Mouse (Mus musculus): ENCODE results near the gene Rere. TPM values are rescaled to one million over a fixed set of nuclear protein-coding genes. Genes with fewer than 3 reads are reported as not detected.
A peak's percentile ranks its signal among the peaks of the same experiment; 100 is the strongest.

Gene Rere
- polyA plus RNA-seq, 1 experiment from 2014 or later: 26.1 TPM

- H3K4me1 ChIP-seq: peaks cover 14% of the 10 kb centered on the region
- no peak overlapping the region for H3K27ac ChIP-seq
- no peaks in the 10 kb centered on the region for H3K27me3 ChIP-seq
- H3K4me3 ChIP-seq: no peak overlapping the region
- H3K36me3 ChIP-seq (ENCODE audit: poor library complexity, severe bottlenecking): peaks cover 18% of the 10 kb centered on the region
- WGBS: 68% methylated on average over 2 of the region's 2 CpGs
- no peak for ATAC-seq
- no peak overlapping the region for H3K9ac ChIP-seq
- H3K4me2 ChIP-seq: no peak overlapping the region
- H3K9me3 ChIP-seq (replicated peaks): no peaks in the 10 kb centered on the region
Observed at GRCm38 (mm10) chr4:150516201-150516600, 234.8 kb downstream of the Rere start.

GRCm38 (mm10) chr4:150517381-150517780, 235.9 kb downstream of the Rere start:
- H3K36me3 ChIP-seq (ENCODE audit: poor library complexity, severe bottlenecking): peaks cover 10% of the 10 kb centered on the region
- no peak for ATAC-seq
- no peak overlapping the region for H3K4me2 ChIP-seq
- no peak overlapping the region for H3K4me3 ChIP-seq
- peak overlapping the region; percentile 65 for H3K27ac ChIP-seq
- H3K4me1 ChIP-seq: peaks cover 17% of the 10 kb centered on the region
- no peaks in the 10 kb centered on the region for H3K9me3 ChIP-seq (replicated peaks)
- no peaks in the 10 kb centered on the region for H3K27me3 ChIP-seq
- no peak overlapping the region for H3K9ac ChIP-seq
- 47% methylated on average over 4 of the region's 4 CpGs for WGBS

GRCm38 (mm10) chr4:150518826-150519225, 237.4 kb downstream of the Rere start:
- Histone ChIP-seq H3K4me1 (peaks cover 25% of the 10 kb centered on the region), H3K4me2 (no peak overlapping the region), H3K27ac (no peak overlapping the region), H3K4me3 (no peak overlapping the region), H3K9me3 (replicated peaks) (no peaks in the 10 kb centered on the region), H3K9ac (no peak overlapping the region), H3K36me3 (ENCODE audit: poor library complexity, severe bottlenecking) (0 out of 2 replicates have a peak, but pooled peaks cover 8% of the 10 kb centered on the region), H3K27me3 (no peaks in the 10 kb centered on the region)
- no peak for ATAC-seq
- 93% methylated on average over 5 of the region's 5 CpGs for WGBS

- Histone ChIP-seq H3K9me3 (replicated peaks) (no peaks in the 10 kb centered on the region), H3K4me1 (peaks cover 25% of the 10 kb centered on the region), H3K27me3 (no peaks in the 10 kb centered on the region), H3K27ac (no peak overlapping the region), H3K4me3 (no peak overlapping the region), H3K9ac (no peak overlapping the region), H3K4me2 (no peak overlapping the region), H3K36me3 (ENCODE audit: poor library complexity, severe bottlenecking) (peaks cover 12% of the 10 kb centered on the region; the same call in 1 of the 2 replicates)
- no peak for ATAC-seq
- 92% methylated on average over 1 of the region's 1 CpGs for WGBS
Observed at GRCm38 (mm10) chr4:150520069-150520468, 238.6 kb downstream of the Rere start.

- Histone ChIP-seq H3K9ac (no peak overlapping the region), H3K36me3 (ENCODE audit: poor library complexity, severe bottlenecking) (peaks cover 12% of the 10 kb centered on the region; the same call in 1 of the 2 replicates), H3K4me3 (no peak overlapping the region), H3K4me2 (no peak overlapping the region), H3K27ac (no peak overlapping the region), H3K27me3 (no peaks in the 10 kb centered on the region), H3K9me3 (replicated peaks) (no peaks in the 10 kb centered on the region), H3K4me1 (peaks cover 31% of the 10 kb centered on the region)
- 53% methylated on average over 5 of the region's 5 CpGs for WGBS
- no peak for ATAC-seq
Observed at GRCm38 (mm10) chr4:150522425-150522824, 241.0 kb downstream of the Rere start.

- peak; percentile 55 for ATAC-seq
- Histone ChIP-seq H3K4me2 (no peak overlapping the region), H3K4me1 (peaks cover 24% of the 10 kb centered on the region), H3K27me3 (no peaks in the 10 kb centered on the region), H3K27ac (peak overlapping the region; percentile 27), H3K36me3 (ENCODE audit: poor library complexity, severe bottlenecking) (peaks cover 12% of the 10 kb centered on the region; the same call in 1 of the 2 replicates), H3K9ac (no peak overlapping the region), H3K4me3 (no peak overlapping the region), H3K9me3 (replicated peaks) (no peaks in the 10 kb centered on the region)
Observed at GRCm38 (mm10) chr4:150523351-150523750, 241.9 kb downstream of the Rere start.

GRCm38 (mm10) chr4:150526269-150526668, 244.8 kb downstream of the Rere start:
- H3K4me2 ChIP-seq: no peak overlapping the region
- peaks cover 24% of the 10 kb centered on the region for H3K4me1 ChIP-seq
- H3K4me3 ChIP-seq: no peak overlapping the region
- ATAC-seq: 0 out of 2 replicates have a peak, but pooled peaks have one; percentile 16
- H3K27me3 ChIP-seq: no peaks in the 10 kb centered on the region
- H3K9ac ChIP-seq: no peak overlapping the region
- WGBS: 83% methylated on average over 1 of the region's 1 CpGs
- no peaks in the 10 kb centered on the region for H3K9me3 ChIP-seq (replicated peaks)
- H3K36me3 ChIP-seq (ENCODE audit: poor library complexity, severe bottlenecking): peaks cover 23% of the 10 kb centered on the region; the same call in 1 of the 2 replicates
- no peak overlapping the region for H3K27ac ChIP-seq

GRCm38 (mm10) chr4:150528426-150528825, 247.0 kb downstream of the Rere start:
- Histone ChIP-seq H3K27me3 (no peaks in the 10 kb centered on the region), H3K27ac (no peak overlapping the region), H3K4me3 (no peak overlapping the region), H3K4me1 (peaks cover 15% of the 10 kb centered on the region), H3K9ac (no peak overlapping the region), H3K9me3 (replicated peaks) (no peaks in the 10 kb centered on the region), H3K36me3 (ENCODE audit: poor library complexity, severe bottlenecking) (peaks cover 21% of the 10 kb centered on the region; the same call in 1 of the 2 replicates), H3K4me2 (no peak overlapping the region)
- ATAC-seq: no peak
- WGBS: 88% methylated on average over 1 of the region's 1 CpGs

- Histone ChIP-seq H3K36me3 (ENCODE audit: poor library complexity, severe bottlenecking) (peaks cover 17% of the 10 kb centered on the region; the same call in 1 of the 2 replicates), H3K4me3 (no peak overlapping the region), H3K4me2 (no peak overlapping the region), H3K9ac (no peak overlapping the region), H3K27me3 (no peaks in the 10 kb centered on the region), H3K9me3 (replicated peaks) (no peaks in the 10 kb centered on the region), H3K27ac (no peak overlapping the region), H3K4me1 (peaks cover 12% of the 10 kb centered on the region)
- WGBS: 88% methylated on average over 5 of the region's 5 CpGs
- no peak for ATAC-seq
Observed at GRCm38 (mm10) chr4:150528846-150529245, 247.4 kb downstream of the Rere start.

GRCm38 (mm10) chr4:150531869-150532268, 250.4 kb downstream of the Rere start:
- 75% methylated on average over 7 of the region's 7 CpGs for WGBS
- Histone ChIP-seq H3K27me3 (no peaks in the 10 kb centered on the region), H3K27ac (no peak overlapping the region; the same call in 1 of the 2 replicates), H3K4me1 (peaks cover 8% of the 10 kb centered on the region), H3K4me2 (no peak overlapping the region), H3K4me3 (no peak overlapping the region), H3K36me3 (ENCODE audit: poor library complexity, severe bottlenecking) (peaks cover 26% of the 10 kb centered on the region), H3K9ac (no peak overlapping the region), H3K9me3 (replicated peaks) (no peaks in the 10 kb centered on the region)
- ATAC-seq: no peak

GRCm38 (mm10) chr4:150536821-150537510, 255.5 kb downstream of the Rere start:
- no peaks in the 10 kb centered on the region for H3K9me3 ChIP-seq (replicated peaks)
- peak overlapping the region; percentile 26; the same call in 1 of the 2 replicates for H3K27ac ChIP-seq
- H3K4me3 ChIP-seq: no peak overlapping the region
- no peaks in the 10 kb centered on the region for H3K27me3 ChIP-seq
- peaks cover 24% of the 10 kb centered on the region for H3K4me1 ChIP-seq
- peaks cover 28% of the 10 kb centered on the region for H3K36me3 ChIP-seq (ENCODE audit: poor library complexity, severe bottlenecking)
- H3K4me2 ChIP-seq: no peak overlapping the region
- H3K9ac ChIP-seq: no peak overlapping the region
- no peak for ATAC-seq
- WGBS: 69% methylated on average over 3 of the region's 3 CpGs

- Histone ChIP-seq H3K4me2 (no peak overlapping the region), H3K4me1 (peaks cover 26% of the 10 kb centered on the region), H3K27me3 (no peaks in the 10 kb centered on the region), H3K4me3 (no peak overlapping the region), H3K36me3 (ENCODE audit: poor library complexity, severe bottlenecking) (peaks cover 26% of the 10 kb centered on the region), H3K9me3 (replicated peaks) (no peaks in the 10 kb centered on the region), H3K9ac (no peak overlapping the region), H3K27ac (peak overlapping the region; percentile 75; the same call in 1 of the 2 replicates)
- 12% methylated on average over 1 of the region's 1 CpGs for WGBS
- peak; percentile 94 for ATAC-seq
Observed at GRCm38 (mm10) chr4:150539846-150540245, 258.4 kb downstream of the Rere start.
